Mouse (Mus musculus): ENCODE results near the gene Mvk.

Mvk gene

DNA sequence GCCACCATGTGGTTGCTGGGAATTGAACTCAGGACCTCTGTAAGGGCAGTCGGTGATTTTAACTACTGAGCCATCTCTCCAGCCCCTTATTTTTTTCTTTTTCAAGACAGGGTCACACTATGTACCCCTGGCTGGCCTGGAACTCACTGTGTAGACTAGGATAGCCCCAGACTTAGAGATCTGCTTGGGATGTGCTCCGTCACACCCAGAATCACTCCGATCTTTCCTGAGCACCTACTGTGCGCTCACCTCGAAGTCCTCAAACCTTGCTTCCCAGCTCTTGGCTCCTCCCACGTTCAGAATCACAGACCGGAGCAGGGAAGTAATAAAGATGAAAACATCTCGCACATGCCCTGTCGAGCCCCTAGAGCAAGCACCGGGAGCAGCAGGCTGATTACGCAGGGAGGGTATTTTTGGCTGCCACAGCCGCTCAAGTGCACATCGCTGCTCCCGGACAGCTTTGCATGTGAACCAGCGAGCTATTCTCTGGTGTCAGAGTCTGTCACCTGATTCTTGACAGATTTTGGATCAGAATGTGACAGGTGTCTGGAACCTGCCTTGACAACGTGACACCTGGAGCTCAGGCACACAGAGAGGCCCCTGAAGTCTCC, 13.0 kb downstream of the Mvk start:
- no peak for DNase-seq (ENCODE audit: low spot score)

DNA sequence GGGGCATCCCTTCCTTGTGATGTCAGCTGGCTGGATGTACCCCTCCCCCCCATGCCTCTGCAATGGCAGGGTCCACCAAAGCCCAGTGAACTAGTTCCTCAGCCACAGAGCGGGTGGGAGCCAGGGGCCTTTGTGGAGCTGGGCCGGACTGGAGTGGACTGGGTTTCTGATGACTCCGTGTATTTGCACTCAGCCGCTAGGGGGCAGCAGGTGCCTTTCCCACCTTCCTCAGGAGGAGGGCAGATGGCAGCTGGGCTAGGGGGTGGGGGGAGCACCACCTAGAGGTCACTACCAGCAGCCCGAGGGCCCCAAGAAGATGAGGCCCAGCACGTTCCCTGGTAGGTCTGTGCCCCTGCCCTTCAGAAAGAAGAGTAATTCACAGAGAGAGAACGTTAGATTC, 17.2 kb downstream of the Mvk start:
- peak; percentile 73 for DNase-seq (ENCODE audit: low spot score)

DNA sequence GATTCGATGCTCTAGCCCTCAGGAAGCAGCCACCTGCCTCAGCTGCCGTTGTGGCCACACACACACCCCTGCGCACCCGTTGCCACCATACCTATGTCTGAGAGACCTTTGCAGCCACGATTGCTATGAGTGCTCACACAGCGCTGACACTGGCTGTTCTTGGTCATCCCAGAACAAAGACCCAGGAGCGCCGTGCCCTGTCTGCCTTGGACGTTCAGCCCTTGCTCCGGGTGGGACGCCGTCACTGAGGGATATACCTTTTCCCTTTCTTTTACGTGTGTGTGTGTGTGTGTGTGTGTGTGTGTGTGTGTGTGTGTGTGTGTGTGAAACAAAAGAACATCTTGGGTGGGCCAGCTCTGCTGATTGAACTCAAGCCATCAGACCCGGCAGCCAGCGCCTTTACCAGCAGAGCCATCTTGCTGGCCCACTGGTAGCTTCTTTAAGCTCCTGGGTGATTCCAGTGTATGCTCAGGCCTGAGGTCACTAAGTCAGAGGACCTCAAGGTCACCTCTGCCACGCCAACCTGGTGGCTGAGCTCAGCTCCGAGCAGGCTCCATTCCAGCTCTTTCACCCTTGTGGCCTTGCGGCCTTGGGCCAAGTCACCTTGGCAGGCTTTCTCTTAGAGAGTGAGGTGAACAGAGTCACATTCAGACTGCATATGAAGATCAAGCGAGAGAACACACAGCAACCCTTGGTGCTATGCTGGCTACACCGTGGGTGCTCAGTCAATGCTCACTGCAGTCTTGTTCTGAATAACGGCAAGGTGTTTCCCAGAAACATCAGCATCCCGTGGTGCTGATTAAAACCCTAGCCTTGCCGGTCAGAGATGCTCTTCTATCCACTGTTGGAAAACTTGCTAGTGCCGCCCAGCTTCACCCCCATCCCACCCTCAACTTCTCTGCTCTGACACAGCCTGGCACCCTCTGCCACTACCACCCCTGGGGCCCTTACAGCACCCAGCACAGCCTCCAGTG, 18.3 kb downstream of the Mvk start:
- no peak for DNase-seq (ENCODE audit: low spot score)

DNA sequence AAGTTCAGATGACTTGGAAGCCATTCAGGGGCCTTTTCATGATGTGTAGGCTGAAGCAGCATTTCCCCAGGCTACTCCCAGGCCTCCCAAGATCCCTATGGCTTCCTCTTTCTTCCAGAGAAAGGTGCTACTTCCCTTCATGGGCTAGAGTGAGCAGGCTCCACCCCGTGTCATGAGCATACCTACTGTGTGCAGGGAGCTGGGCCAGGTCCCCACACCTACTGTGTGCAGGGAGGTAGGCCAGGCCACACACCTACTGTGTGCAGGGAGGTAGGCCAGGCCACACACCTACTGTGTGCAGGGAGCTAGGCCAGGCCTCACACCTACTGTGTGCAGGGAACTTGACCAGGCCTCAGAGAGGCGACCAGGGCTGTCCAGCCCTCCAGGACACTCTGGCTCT, 20.5 kb downstream of the Mvk start:
- no peak for DNase-seq (ENCODE audit: low spot score)

DNA sequence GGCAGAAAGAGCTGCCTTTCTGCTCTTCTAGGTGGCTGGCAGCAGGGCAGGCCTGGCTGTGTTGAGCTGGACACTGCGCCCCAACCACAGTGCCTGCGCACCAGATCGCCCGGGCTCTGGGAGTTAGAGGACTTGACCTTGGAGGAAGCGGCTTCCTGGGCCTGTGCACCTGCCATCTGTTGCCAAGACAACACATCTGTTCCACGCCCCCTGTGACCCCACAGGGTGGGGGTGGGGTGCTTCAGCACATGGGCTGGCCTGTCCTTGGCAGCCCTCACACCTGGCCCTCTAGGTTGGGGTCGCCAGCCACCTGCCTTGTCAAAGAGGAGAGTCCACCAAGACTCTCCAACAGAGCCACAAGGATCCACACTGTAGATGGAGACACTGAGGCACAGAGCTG, 21.6 kb downstream of the Mvk start:
- DNase-seq (ENCODE audit: low spot score): no peak

DNA sequence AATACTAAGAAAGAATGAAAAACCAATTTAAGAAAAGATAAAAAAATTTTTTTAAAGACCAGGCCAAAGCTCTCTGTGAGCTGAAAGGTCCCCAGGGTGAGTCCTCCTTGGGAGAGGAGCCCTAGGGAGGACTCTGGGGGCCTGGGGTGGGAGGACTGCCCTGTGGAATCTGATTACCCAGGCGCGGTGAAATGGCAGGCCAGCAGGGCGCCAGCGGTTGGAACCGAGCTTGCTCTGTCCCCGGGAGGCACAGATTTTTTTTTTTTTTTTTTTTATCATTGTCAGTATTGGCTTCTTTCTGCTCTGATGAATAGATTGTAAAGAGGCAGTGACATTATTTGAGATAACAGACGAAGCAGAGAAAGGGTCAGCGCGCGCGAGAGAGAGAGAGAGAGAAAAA, 22.9 kb downstream of the Mvk start:
- DNase-seq (ENCODE audit: low spot score): no peak

DNA sequence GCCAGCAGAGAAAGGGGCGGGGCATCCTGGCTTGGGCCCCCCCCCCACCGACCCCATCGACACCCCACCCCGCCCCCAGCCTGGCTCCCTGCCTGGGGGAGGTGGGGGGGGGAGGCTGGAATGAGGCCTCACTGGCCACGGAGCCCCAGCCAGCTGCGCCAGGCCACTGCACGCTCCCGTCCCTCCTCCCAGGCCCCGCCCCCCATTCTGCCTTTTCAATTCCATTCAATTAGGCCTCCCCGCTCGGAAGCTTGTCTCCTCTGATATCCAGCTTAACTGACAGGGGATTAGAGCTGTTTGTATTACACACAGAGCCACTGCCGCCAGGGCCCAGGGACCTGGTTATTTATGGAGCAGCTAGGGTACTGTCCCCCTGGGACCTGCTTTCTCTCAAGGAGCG, 23.4 kb downstream of the Mvk start:
- no peak for DNase-seq (ENCODE audit: low spot score)

DNA sequence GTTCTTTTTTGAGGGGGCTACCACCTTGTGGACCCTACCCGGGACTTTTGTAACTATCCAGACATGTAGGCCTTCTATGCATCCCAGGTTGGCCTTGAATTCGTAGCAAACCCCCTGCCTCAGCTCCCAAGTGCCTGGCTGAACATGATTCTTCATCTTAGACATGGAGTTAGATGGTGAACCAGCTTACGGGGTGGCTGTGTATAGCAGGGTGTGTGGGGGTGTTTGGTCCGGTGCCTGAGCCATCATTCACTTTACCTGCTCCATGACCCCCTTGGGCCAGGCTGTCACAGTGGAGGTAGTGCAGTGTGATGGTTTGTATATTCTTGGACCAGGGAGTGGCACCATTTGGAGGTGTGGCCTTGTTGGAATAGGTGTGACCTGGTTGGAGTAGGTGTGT, 23.9 kb downstream of the Mvk start:
- no peak for DNase-seq (ENCODE audit: low spot score)

DNA sequence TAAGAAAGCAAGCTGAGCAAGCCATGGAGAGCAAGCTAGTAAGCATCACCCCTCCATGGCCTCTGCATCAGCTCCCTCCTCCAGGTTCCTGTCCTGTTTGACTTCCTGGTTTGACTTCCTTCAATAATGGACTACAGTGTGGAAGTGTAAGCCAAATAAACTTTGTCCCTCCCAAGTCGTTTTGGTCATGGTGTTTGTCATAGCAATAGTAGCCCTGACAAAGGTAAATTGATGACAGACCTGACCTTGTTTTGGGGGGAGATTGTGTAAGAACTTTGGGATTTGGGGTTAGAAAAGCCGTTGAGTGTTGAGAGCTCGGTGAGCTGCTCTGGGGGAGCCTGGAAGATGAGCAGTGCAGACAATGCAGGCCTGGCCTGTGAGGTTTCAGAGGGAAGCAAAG, 26.3 kb downstream of the Mvk start:
- no peak for DNase-seq (ENCODE audit: low spot score)

DNA sequence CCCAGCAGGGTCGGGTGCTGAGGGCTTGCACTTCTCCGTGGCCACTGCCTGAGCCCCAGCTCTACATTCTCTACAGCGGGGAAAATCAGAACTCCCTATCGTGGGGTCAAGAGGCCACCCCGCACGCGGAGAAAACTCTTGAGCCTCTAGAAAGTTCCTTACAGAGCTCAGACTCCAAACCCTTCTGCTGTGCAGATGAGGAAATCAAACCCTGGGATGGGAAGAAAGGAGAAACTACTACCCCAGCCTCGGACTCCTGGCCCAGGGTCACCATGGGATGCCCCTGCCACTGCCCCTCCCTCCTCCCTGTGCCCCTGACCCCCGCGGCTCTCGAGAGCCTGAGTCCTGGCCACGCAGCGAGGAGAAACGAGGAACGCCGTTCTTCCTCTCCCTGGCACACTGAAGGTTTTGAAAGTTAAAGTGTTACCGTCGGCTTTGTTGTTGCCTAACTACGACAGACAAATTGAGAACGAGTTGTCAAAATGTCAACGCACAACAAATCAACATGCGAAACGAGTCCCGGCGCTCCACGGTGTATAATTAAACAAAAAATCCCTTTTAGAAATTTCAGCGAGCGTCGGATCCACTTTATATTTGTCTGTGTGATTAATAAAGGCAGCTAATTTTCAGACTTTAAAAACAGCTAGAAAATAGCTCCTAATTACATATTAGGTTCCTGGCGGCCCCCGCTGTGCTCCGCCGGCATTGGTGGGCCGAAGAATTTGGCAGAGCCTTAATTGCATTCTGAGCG, 30.8 kb downstream of the Mvk start:
- DNase-seq (ENCODE audit: low spot score): no peak

DNA sequence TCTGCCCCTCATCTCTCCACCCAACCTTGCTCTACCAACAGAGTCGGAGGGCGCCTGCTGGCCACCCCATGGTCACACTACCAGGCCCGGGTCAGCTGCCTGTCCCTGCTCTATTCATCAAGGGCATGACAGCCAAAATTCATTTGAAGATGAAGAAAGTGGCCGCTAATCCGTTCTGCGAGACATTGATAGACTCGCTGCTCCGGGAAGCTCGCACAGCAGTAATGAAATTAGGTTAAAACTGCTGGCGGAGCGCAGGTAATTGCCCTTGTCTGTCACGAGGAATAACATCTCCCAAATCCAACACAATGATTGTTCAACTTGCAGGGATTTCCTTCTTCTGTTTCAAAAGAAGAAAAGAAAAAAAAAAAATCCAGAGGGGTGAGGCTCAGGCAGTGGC, 34.2 kb downstream of the Mvk start:
- DNase-seq (ENCODE audit: low spot score): no peak

DNA sequence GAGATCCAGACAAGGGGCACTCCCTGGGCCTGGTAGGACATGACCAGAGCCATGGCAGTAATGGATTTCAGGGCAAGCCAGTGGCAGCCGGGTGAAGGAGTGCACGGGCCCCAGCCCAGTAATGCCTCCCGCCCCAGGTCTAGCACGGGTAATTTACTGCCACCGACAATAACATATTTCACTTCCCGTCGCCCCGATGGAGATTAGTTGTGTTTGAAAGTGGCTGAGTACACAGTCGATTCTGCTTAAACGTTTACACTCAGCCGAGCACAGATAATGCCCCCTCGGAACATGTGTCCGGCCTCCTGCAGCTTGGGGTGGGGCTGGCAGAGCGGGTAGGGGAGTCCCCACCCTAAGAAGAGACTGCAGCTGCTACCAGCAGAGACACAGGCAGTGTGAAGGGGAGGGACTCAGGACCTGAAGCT, 38.5 kb downstream of the Mvk start:
- peak; percentile 34 for DNase-seq (ENCODE audit: low spot score)

DNA sequence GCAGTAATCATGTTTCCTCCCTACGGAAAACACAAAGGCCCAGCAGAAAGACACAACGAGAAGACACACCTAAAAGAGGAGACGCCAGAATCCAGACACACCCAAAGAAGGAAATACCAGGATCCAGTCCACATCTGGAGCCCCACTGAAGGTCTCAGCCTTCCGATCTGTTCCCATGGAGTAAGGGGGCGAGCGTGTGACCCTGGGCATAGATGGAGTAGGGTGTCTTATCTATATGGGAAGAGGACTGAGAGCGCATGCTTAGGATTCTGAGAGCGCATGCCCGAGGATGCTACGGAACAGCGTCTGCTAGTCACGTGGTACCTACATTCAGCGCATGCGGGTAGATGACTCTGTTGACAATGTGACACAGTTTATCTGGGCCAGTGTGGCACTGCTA, 41.6 kb downstream of the Mvk start:
- DNase-seq (ENCODE audit: low spot score): no peak

DNA sequence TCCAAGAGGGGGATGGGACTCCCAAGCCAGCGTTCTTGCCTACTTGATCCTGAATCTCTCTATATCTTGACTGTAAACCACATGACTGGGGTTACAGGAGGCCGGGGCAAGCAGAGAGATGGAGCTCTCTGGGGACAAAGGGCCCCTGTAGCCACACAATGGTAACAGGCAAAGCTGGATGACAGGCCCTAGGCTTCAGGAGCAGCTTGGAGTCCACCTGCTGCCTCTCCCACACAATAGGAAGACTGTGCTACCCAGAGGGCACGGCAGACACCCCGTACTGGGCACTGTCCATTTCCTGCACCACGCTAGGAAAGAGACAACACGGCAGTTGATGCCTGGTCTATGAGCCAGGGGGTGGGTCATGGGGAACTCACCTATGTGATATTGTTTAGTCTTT, 45.5 kb downstream of the Mvk start:
- no peak for DNase-seq (ENCODE audit: low spot score)

DNA sequence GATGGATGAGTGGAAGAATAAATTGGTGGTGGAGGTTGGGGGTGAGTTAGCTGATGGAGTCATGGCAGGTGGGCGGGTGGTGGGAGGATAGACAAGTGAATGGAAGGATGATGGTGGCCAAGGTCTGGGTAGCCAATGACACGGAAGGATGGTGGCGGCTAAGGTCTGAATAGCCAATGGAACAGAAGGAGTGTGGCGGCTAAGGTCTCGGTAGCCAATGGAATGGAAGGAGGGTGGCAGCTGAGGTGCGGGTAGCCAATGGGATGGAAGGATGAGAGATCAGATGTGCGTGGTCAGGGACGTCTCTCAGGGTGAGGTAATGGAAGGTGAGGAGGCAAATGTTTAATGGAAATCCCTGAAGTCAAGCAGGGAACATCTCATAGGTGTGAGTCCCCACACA, 46.2 kb downstream of the Mvk start:
- DNase-seq (ENCODE audit: low spot score): no peak

DNA sequence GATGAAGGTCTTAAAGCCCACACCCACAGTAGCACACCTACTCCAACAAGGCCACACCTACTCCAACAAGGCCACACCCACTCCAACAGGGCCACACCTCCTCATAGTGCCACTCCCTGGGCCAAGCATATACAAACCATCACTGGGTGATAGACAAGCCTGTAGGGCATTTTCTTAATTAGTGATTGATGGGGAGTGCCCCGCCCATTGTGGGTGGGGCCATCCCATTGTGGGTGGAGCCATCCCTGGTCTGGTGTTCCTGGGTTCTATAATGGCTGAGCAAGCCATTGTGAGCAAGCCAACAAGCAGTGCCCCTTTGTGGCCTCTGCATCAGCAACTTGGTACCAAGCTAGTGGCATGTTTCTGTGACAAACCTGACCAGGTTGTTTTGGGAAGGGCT, 50.7 kb downstream of the Mvk start:
- no peak for DNase-seq (ENCODE audit: low spot score)

DNA sequence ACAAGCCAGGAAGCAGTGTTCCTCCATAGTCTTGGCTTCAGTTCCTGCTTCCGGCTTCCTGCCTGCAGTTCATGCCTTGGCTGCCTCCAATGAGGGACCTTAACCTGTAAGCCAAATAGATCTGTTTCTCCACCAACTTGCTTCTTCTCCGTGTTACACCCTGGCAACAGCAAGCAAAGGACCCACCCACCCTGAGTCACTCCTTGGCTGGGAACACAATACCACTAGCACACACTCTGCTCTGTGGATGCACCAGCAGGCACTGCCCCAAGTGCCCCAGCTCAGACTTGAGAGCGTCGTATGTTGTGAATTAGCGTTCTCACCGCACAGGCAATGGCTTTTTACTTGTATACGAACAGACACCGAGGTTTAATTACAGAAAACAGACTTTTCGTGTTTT, 57.2 kb downstream of the Mvk start:
- no peak for DNase-seq (ENCODE audit: low spot score)

DNA sequence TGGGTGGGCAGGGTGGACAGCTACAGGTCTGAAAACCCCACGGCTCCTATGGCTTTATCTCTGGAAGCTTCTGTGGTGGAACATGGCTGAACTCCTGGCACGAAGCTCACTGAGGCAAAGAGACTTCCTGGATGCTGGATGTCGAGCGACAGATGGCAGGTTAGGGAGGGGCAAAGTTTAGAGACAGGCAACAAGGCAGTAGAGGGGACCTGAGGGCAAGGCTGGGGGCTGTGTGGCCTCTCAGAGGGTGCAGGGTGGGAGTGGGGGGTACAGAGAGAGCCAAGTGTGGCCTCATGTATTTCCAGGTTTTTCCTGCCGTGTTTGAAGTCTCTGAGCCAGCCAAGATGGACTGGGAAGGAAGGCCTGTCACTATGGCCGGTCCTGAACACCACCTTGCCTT, 60.8 kb downstream of the Mvk start:
- peak; percentile 19 for DNase-seq (ENCODE audit: low spot score)

DNA sequence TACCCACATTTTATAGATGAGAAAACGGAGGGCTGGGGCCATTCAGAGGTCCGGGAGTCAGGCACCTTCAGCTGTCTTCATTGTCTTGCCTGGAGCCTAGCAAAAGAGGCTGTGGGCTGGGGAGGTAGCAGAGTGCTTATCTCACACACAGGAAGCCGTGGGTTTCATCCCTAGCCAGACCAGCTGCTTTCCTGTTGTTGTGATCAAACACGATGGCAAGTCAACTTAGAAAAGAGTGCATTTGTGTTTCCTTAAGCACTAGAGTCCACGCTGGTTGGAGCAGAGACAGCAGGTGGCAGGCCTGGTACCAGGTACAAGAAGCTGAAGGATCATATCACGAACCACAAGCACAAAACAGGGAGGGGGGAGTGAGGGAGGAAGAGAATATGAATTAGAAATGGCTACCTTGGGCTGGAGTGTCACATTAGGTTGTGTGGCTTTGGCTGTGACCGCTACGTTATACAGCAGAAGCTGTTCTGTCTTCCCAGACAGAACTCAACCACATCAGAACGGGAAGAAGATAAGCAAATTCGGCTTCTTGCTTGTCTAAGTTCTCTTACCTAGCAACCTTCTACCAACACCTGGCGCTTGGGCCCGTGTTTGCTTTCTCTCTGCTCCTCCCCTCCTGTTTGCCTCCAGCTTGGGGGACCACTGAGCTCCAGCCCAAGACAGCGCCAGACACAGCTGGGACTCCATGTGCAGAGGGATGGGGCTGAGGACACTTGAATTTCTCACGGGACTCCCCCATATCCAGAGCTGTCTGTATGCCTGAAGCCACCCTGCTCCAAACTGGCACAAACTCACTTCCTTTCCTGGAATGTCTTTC, 61.4 kb downstream of the Mvk start:
- DNase-seq (ENCODE audit: low spot score): peak; percentile 80

DNA sequence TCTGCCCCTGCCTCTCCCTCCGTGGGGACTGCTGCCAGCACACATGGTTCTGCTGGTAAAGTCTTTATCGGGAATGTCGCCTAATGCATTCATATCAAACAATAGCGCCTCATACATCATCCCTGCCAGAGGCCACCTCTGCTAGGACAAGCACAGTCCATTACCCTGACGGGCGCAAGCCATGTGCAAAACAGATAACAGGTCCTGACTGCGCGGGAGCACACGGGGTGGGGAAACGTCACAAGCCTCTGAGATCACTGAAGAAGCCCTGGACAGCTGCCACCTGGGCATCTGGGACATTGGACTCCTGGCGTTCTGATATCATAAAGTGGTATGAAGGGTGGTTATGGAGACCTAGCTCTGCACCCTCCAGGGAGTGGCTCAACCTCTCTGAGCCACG, 63.3 kb downstream of the Mvk start:
- no peak for DNase-seq (ENCODE audit: low spot score)

DNA sequence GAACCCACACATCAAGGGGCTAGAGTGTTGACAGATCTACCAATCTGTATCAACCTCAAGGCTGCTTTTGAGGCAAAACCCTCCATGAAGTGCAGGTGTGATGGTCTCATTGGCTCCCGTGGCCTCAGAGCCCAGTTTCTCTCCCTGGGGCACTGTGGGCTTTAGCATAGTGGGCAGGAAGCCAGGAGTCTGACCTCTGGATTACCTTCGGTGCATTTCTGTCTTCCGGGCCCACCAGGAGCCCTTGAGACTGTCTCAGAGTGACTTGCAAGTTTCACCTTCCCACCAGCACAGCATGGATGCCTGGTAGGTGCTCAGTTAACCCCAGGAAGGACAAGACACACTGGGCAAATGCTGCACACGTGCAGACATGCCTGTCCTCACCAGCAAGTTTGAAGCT, 63.9 kb downstream of the Mvk start:
- no peak for DNase-seq (ENCODE audit: low spot score)

DNA sequence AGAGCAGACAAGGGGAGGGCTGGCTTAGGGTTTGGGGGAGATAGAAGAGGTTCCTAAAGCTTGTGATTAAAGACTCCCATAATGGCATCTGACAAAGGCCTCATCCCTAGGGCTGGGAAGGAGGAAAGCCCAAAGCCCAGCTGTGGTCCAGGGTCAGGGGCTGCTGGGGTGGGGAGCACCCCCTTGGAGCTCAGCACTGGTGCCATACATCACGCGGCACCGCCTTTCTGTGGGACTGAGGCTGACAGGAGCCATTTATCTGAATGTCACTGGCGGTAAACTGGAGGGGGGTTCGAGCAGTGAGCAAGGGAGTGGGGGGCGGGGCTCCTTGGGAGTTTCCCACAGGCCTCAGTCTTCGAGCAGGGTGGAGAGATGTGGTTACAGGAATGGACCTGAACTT, 65.4 kb downstream of the Mvk start:
- no peak for DNase-seq (ENCODE audit: low spot score)

Measured in T-cell, adult 2 months (primary cell).